Mouse (Mus musculus) neural tube, embryonic 14.5 days (tissue): ENCODE data around the gene Ndufs4. TPM values are rescaled to one million over a fixed set of nuclear protein-coding genes. Genes with fewer than 3 reads are reported as not detected.
A peak's percentile ranks its signal among the peaks of the same experiment; 100 is the strongest.

ENCODE experiments used
- ATAC-seq: fragments of 200-750 bp; cut with Nextera tagmentation; 2 replicates; pipeline ENCODE4 v1.8.0; 2017; ENCODE audit warnings: low read depth, mild to moderate bottlenecking, moderate TSS enrichment, moderate library complexity
- H3K27ac ChIP-seq: fragments of 300-500 bp; sonication (generic); 2 replicates; pipeline ENCODE4 v1.5.1; 2014; ENCODE audit warnings: low read depth, mild to moderate bottlenecking, control low read depth, low read length, moderate library complexity, mixed read lengths
- H3K27me3 ChIP-seq: fragments of 300-500 bp; sonication (generic); 2 replicates; pipeline ENCODE4 v1.6.1; 2014; ENCODE audit warnings: low read length; ENCODE audit not compliant: control insufficient read depth, insufficient read depth
- H3K36me3 ChIP-seq: fragments of 300-500 bp; sonication (generic); 2 replicates; pipeline ENCODE4 v1.6.1; 2014; ENCODE audit warnings: low read length, mixed read lengths; ENCODE audit not compliant: control insufficient read depth, insufficient read depth
- H3K4me1 ChIP-seq: fragments of 300-500 bp; sonication (generic); 2 replicates; pipeline ENCODE4 v1.6.1; 2014; ENCODE audit warnings: low read length; ENCODE audit not compliant: control insufficient read depth, insufficient read depth
- H3K4me2 ChIP-seq: fragments of 300-500 bp; sonication (generic); 2 replicates; pipeline ENCODE4 v1.6.1; 2014; ENCODE audit warnings: mild to moderate bottlenecking, low read depth, low read length, control low read depth
- H3K4me3 ChIP-seq: fragments of 300-500 bp; sonication (generic); 2 replicates; pipeline ENCODE4 v1.5.1; 2014; ENCODE audit warnings: low read depth, low read length, control low read depth, mixed read lengths
- H3K9ac ChIP-seq: fragments of 300-500 bp; sonication (generic); replicated peaks from 2 replicates; pipeline ENCODE4 v1.6.1; 2014; ENCODE audit warnings: low read depth, mild to moderate bottlenecking, control low read depth, low read length, mixed read lengths
- H3K9me3 ChIP-seq: fragments of 300-500 bp; sonication (generic); 2 replicates; pipeline ENCODE4 v1.6.1; 2016; ENCODE audit warnings: low read length; ENCODE audit not compliant: control insufficient read depth
- WGBS: fragments of 180-500 bp; shearing (Covaris S2); extraction: QIAGEN DNeasy Blood & Tissue Kit; methylation state at CpG from one replicate; pipeline ENCODE4 v1.1.7; 2014; 5-methylcytosine and 5-hydroxymethylcytosine counted together
- polyA plus RNA-seq: library from polyadenylated mRNA; unstranded; fragments of >200 nt; fragmentation: Nextera tagmentation; extraction: Ambion mirVana; gene quantifications from 2 replicates; pipeline ENCODE4 v1.2.1, GENCODE M21; 2014

Ndufs4 gene
- polyA plus RNA-seq, 1 experiment from 2014 or later: 426 TPM

GRCm38 (mm10) chr13:114398906-114399305, 10.8 kb upstream of the Ndufs4 start:
- ATAC-seq: no peak
- Histone ChIP-seq H3K9me3 (no peaks in the 10 kb centered on the region), H3K4me1 (no peaks in the 10 kb centered on the region), H3K4me2 (no peak overlapping the region), H3K4me3 (no peak overlapping the region), H3K27ac (no peak overlapping the region), H3K9ac (no peak overlapping the region), H3K27me3 (no peaks in the 10 kb centered on the region), H3K36me3 (no peaks in the 10 kb centered on the region)
- 82% methylated on average over 2 of the region's 2 CpGs for whole genome bisulfite sequencing

- no peak overlapping the region for H3K4me2 ChIP-seq
- ATAC-seq: no peak
- no peaks in the 10 kb centered on the region for H3K9me3 ChIP-seq
- no peak overlapping the region for H3K27ac ChIP-seq
- no peak overlapping the region for H3K9ac ChIP-seq
- 22% methylated on average over 9 of the region's 9 CpGs for WGBS
- H3K4me1 ChIP-seq: no peaks in the 10 kb centered on the region
- no peak overlapping the region for H3K4me3 ChIP-seq
- no peaks in the 10 kb centered on the region for H3K27me3 ChIP-seq
- no peaks in the 10 kb centered on the region for H3K36me3 ChIP-seq
Observed at GRCm38 (mm10) chr13:114397281-114397680, 9.2 kb upstream of the Ndufs4 start.

- Histone ChIP-seq H3K4me1 (no peaks in the 10 kb centered on the region), H3K27me3 (no peaks in the 10 kb centered on the region), H3K9ac (no peak overlapping the region), H3K4me3 (no peak overlapping the region), H3K27ac (no peak overlapping the region), H3K9me3 (no peaks in the 10 kb centered on the region), H3K36me3 (no peaks in the 10 kb centered on the region), H3K4me2 (no peak overlapping the region)
- ATAC-seq: no peak
- 32% methylated on average over 10 of the region's 10 CpGs for WGBS
Observed at GRCm38 (mm10) chr13:114396863-114397262, 8.8 kb upstream of the Ndufs4 start.

GRCm38 (mm10) chr13:114394784-114395183, 6.7 kb upstream of the Ndufs4 start:
- no peak overlapping the region for H3K4me3 ChIP-seq
- H3K4me2 ChIP-seq: no peak overlapping the region
- WGBS: 96% methylated on average over 2 of the region's 2 CpGs

GRCm38 (mm10) chr13:114392501-114392900, 4.4 kb upstream of the Ndufs4 start:
- no peak overlapping the region for H3K4me3 ChIP-seq
- ATAC-seq: no peak
- H3K4me1 ChIP-seq: no peaks in the 10 kb centered on the region
- no peak overlapping the region for H3K9ac ChIP-seq
- no peaks in the 10 kb centered on the region for H3K27me3 ChIP-seq
- no peaks in the 10 kb centered on the region for H3K36me3 ChIP-seq
- H3K4me2 ChIP-seq: no peak overlapping the region
- no peak overlapping the region for H3K27ac ChIP-seq
- no peaks in the 10 kb centered on the region for H3K9me3 ChIP-seq

More at GRCm38 (mm10) chr13:114394784-114395183, 6.7 kb upstream of the Ndufs4 start:
- ATAC-seq: no peak
- no peak overlapping the region for H3K9ac ChIP-seq
- H3K9me3 ChIP-seq: no peaks in the 10 kb centered on the region
- no peaks in the 10 kb centered on the region for H3K27me3 ChIP-seq
- H3K27ac ChIP-seq: no peak overlapping the region
- no peaks in the 10 kb centered on the region for H3K36me3 ChIP-seq
- no peaks in the 10 kb centered on the region for H3K4me1 ChIP-seq

- WGBS: under 1% methylated on average over 35 of the region's 37 CpGs
- Histone ChIP-seq H3K4me2 (peak overlapping the region; percentile 72), H3K4me3 (peak overlapping the region; percentile 94), H3K4me1 (peaks cover 8% of the 10 kb centered on the region; the same call in 1 of the 2 replicates), H3K27me3 (no peaks in the 10 kb centered on the region), H3K27ac (peak overlapping the region; percentile 87), H3K9me3 (no peaks in the 10 kb centered on the region; the same call in 1 of the 2 replicates), H3K36me3 (no peaks in the 10 kb centered on the region), H3K9ac (peak overlapping the region; percentile 90)
- ATAC-seq: peak; percentile 94
Observed at GRCm38 (mm10) chr13:114387521-114388171, 412 bp downstream of the Ndufs4 start.

GRCm38 (mm10) chr13:114387074-114387487, 977 bp downstream of the Ndufs4 start:
- Histone ChIP-seq H3K4me1 (peaks cover 8% of the 10 kb centered on the region; the same call in 1 of the 2 replicates), H3K9ac (peak overlapping the region; percentile 90), H3K27ac (peak overlapping the region; percentile 87), H3K9me3 (no peaks in the 10 kb centered on the region; the same call in 1 of the 2 replicates), H3K27me3 (no peaks in the 10 kb centered on the region), H3K4me3 (peak overlapping the region; percentile 94), H3K36me3 (no peaks in the 10 kb centered on the region), H3K4me2 (peak overlapping the region; percentile 72)
- 5% methylated on average over 10 of the region's 10 CpGs for WGBS
- peak; percentile 39 for ATAC-seq

GRCm38 (mm10) chr13:114376511-114376910, 11.5 kb downstream of the Ndufs4 start:
- no peaks in the 10 kb centered on the region for H3K27me3 ChIP-seq
- H3K4me3 ChIP-seq: no peak overlapping the region
- no peak for ATAC-seq
- no peak overlapping the region for H3K4me2 ChIP-seq
- no peaks in the 10 kb centered on the region; the same call in 1 of the 2 replicates for H3K9me3 ChIP-seq
- H3K9ac ChIP-seq: no peak overlapping the region
- H3K27ac ChIP-seq: no peak overlapping the region
- H3K4me1 ChIP-seq: no peaks in the 10 kb centered on the region
- no peaks in the 10 kb centered on the region for H3K36me3 ChIP-seq
- 90% methylated on average over 4 of the region's 4 CpGs for WGBS

- ATAC-seq: no peak
- H3K4me2 ChIP-seq: no peak overlapping the region
- 83% methylated on average over 3 of the region's 3 CpGs for WGBS
- H3K27ac ChIP-seq: no peak overlapping the region
- no peaks in the 10 kb centered on the region for H3K9me3 ChIP-seq
- no peaks in the 10 kb centered on the region for H3K4me1 ChIP-seq
- H3K9ac ChIP-seq: no peak overlapping the region
- no peaks in the 10 kb centered on the region for H3K27me3 ChIP-seq
- no peak overlapping the region for H3K4me3 ChIP-seq
- no peaks in the 10 kb centered on the region for H3K36me3 ChIP-seq
Observed at GRCm38 (mm10) chr13:114362086-114362485, 26.0 kb downstream of the Ndufs4 start.
